Mouse (Mus musculus): ENCODE measurements around the gene Zdhhc13. TPM values are rescaled to one million over a fixed set of nuclear protein-coding genes. Genes with fewer than 3 reads are reported as not detected.

The Zdhhc13 gene
- total RNA-seq, 2 experiments from 2014 or later: 14.6 to 14.7 TPM

- DNase-seq (ENCODE audit: low spot score in 2 of 2): no peak
Measured at GRCm38 (mm10) chr7:48876526-48876925, 87.7 kb downstream of the Zdhhc13 start.

Other genes starting within 250 kb of the Zdhhc13 start
- under 1 TPM; 0.14 to 0.42 TPM for gene Mrgprb2, start 230.9 kb upstream of the Zdhhc13 start, total RNA-seq (2021)
- gene Mrgprb3, start 145.2 kb upstream of the Zdhhc13 start, total RNA-seq (2021): not detected
- 10 to 100 TPM in 1 of 2 experiments, 1 to 10 TPM in 1; 1.7 to 17.0 TPM for gene Csrp3, start 59.0 kb downstream of the Zdhhc13 start, total RNA-seq (2021)
- 10 to 100 TPM; 15.5 to 18.8 TPM for gene E2f8, start 92.6 kb downstream of the Zdhhc13 start, total RNA-seq (2021)
- gene Nav2, start 119.7 kb downstream of the Zdhhc13 start, total RNA-seq (2021): 10 to 100 TPM; 26.8 to 35.3 TPM

All from adrenal gland, postnatal 4 days (tissue).